Mouse (Mus musculus) heart, postnatal 0 days (tissue): ENCODE data around the gene Tex44. TPM values are rescaled to one million over a fixed set of nuclear protein-coding genes. Genes with fewer than 3 reads are reported as not detected.

Experiments used
- ATAC-seq: fragments of 200-750 bp; cut with Nextera tagmentation; 2 replicates; pipeline ENCODE4 v1.8.0; 2017; ENCODE audit warnings: low read depth, moderate number of reproducible peaks, moderate library complexity; ENCODE audit not compliant: insufficient read depth
- DNase-seq: peaks from one replicate; pipeline ENCODE4 v3.0.0-alpha.2; 2016; ENCODE audit warnings: low spot score
- H3K27ac ChIP-seq: fragments of 300-500 bp; sonication (generic); 2 replicates; pipeline ENCODE4 v1.5.1; 2014; ENCODE audit warnings: low read depth, mild to moderate bottlenecking
- H3K27me3 ChIP-seq: fragments of 300-500 bp; sonication (generic); 2 replicates; pipeline ENCODE4 v1.6.1; 2014; ENCODE audit warnings: low read length, mixed read lengths; ENCODE audit not compliant: control insufficient read depth, insufficient read depth
- H3K36me3 ChIP-seq: fragments of 300-500 bp; sonication (generic); replicated peaks from 2 replicates; pipeline ENCODE4 v1.6.1; 2014; ENCODE audit warnings: low read length, mixed read lengths; ENCODE audit not compliant: control insufficient read depth, insufficient read depth
- H3K4me1 ChIP-seq: fragments of 300-500 bp; sonication (generic); 2 replicates; pipeline ENCODE4 v1.6.1; 2014; ENCODE audit warnings: antibody characterized with exemption; ENCODE audit not compliant: control insufficient read depth, insufficient read depth
- H3K4me2 ChIP-seq: fragments of 300-500 bp; sonication (generic); 2 replicates; pipeline ENCODE4 v1.6.1; 2014; ENCODE audit warnings: low read depth, mild to moderate bottlenecking, low read length, moderate library complexity
- H3K4me3 ChIP-seq: fragments of 300-500 bp; sonication (generic); 2 replicates; pipeline ENCODE4 v1.5.1; 2014; ENCODE audit warnings: low read depth, low read length
- H3K9ac ChIP-seq: fragments of 300-500 bp; sonication (generic); replicated peaks from 2 replicates; pipeline ENCODE4 v1.6.1; 2014; ENCODE audit warnings: low read depth, low read length, mixed read lengths
- H3K9me3 ChIP-seq: fragments of 300-500 bp; sonication (generic); replicated peaks from 2 replicates; pipeline ENCODE4 v1.6.1; 2016; ENCODE audit warnings: low read length; ENCODE audit not compliant: control insufficient read depth
- CTCF ChIP-seq: IDR thresholded peaks from 2 replicates; pipeline ENCODE4 v1.5.1; 2016; ENCODE audit warnings: antibody characterized with exemption, control low read depth, low read depth
- EP300 ChIP-seq: IDR thresholded peaks from 2 replicates; pipeline ENCODE4 v1.6.1; 2016; ENCODE audit warnings: antibody characterized with exemption, low read depth
- WGBS: fragments of 180-500 bp; shearing (Covaris S2); extraction: QIAGEN DNeasy Blood & Tissue Kit; methylation state at CpG from one replicate; pipeline ENCODE4 v1.1.7; 2014; 5-methylcytosine and 5-hydroxymethylcytosine counted together
- polyA plus RNA-seq: library from polyadenylated mRNA; unstranded; fragments of >200 nt; fragmentation: Nextera tagmentation; extraction: Ambion mirVana; gene quantifications from 2 replicates; pipeline ENCODE4 v1.2.1, GENCODE M21; 2015
- total RNA-seq: library from RNA; depleted of rRNA; stranded (reverse); fragments of >200 nt; gene quantifications from 2 replicates; pipeline ENCODE4 v1.2.3, GENCODE M21; 2014; ENCODE audit warnings: low replicate concordance

Tex44 gene
- total and polyA plus RNA-seq, 2 experiments from 2014 or later, result not detected

DNA sequence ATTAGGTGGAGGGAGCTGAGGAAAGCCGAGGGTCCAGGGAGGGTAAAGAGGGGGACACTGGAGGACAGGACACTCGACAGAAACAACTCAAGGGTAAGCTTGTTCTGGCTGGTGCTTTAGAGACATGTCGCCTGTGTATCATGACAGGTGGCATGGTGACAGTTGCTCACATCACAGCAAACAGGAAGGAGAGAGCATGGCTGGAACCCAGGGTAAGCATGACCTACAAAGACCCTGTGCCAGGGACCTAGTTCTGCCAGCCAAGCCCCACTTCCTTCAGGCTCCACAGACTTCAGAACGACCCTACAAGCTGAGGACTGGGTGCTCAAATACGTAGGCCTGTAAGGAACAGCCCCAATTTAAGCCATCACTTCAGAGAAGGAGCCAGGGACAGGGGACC lies 2.2 kb upstream of the Tex44 start:
- ATAC-seq (no peak), DNase-seq (no peak)
- WGBS, result 60% methylated on average over 5 of the region's 5 CpGs

DNA sequence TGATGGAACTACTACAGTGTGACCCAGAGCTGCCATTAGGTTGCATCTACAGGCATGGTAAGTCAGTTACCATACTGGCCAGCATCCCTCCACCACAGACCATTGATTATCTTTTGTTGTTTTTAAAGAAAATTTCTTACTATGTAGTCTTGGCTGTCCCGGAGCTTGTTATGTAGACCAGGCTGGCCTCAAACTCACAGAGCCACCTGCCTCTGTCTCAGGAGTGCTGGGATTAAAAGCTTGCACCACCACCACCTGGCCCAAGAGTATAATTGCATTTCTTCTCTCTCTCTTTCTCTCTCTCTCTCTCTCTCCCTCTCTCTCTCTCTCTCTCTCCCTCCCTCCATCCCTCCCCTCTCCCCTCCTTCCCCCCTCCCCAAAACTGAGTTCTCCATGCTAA lies 1.8 kb upstream of the Tex44 start:
- peaks cover 7% of the 10 kb centered on the region; the same call in 1 of the 2 replicates for H3K4me1 ChIP-seq
- no peaks in the 10 kb centered on the region for H3K27me3 ChIP-seq
- H3K9me3 ChIP-seq, result no peaks in the 10 kb centered on the region
- DNase-seq, result no peak
- no peak overlapping the region for H3K4me2 ChIP-seq
- WGBS, result 81% methylated on average over 1 of the region's 1 CpGs
- TF ChIP-seq EP300 (no peak), CTCF (no peak)
- H3K27ac ChIP-seq, result peak overlapping the region; percentile 62; the same call in 1 of the 2 replicates
- no peak for ATAC-seq
- no peak overlapping the region for H3K4me3 ChIP-seq
- no peaks in the 10 kb centered on the region for H3K36me3 ChIP-seq
- H3K9ac ChIP-seq, result no peak overlapping the region

More for the DNA sequence above, 2.2 kb upstream of the Tex44 start:
- Histone ChIP-seq H3K4me1 (peaks cover 8% of the 10 kb centered on the region; the same call in 1 of the 2 replicates), H3K9ac (no peak overlapping the region), H3K4me2 (no peak overlapping the region), H3K9me3 (no peaks in the 10 kb centered on the region), H3K36me3 (no peaks in the 10 kb centered on the region), H3K4me3 (no peak overlapping the region), H3K27me3 (no peaks in the 10 kb centered on the region), H3K27ac (peak overlapping the region; percentile 62; the same call in 1 of the 2 replicates)
- TF ChIP-seq CTCF (no peak), EP300 (no peak)

DNA sequence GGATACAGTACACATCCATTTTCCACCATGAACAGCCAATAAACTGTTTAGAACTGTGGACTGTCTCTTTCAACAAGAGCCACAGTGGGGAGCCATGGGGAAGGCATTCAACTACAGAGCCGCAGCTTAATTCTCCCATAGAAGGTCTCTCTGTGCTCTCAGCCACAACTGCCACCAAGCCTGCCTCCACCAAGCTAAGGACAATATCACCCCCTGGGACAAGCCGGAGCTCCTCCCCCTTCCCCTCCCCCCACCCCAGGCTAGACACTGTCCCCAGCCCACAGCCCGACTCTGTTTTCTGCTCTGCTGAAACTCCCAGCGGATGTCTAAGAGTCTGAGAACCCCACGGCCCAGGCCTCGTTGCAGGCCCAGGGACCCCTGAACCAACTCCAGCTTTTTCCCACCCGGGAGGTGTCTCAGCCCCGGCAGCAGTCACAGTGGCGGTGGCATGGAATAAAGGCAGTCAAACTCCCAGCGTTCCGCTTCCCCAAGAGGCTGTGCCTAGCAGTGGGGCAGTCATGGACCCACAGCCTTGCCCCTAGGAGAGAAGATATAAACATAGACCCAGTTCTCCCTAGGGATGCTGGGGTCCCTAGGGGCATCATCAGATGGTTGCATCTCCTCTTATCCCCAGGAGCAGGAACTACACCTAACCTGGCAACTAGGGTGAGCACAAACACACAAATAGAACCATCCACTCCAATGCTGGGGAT lies 1.1 kb upstream of the Tex44 start:
- DNase-seq (no peak), ATAC-seq (peak; percentile 27; the same call in 1 of the 2 replicates)
- Histone ChIP-seq H3K27ac (peak overlapping the region; percentile 15; the same call in 1 of the 2 replicates), H3K4me3 (no peak overlapping the region), H3K27me3 (no peaks in the 10 kb centered on the region), H3K36me3 (no peaks in the 10 kb centered on the region), H3K4me2 (no peak overlapping the region), H3K4me1 (peaks cover 7% of the 10 kb centered on the region; the same call in 1 of the 2 replicates), H3K9me3 (no peaks in the 10 kb centered on the region), H3K9ac (no peak overlapping the region)
- WGBS, result 37% methylated on average over 11 of the region's 11 CpGs
- TF ChIP-seq CTCF (no peak), EP300 (no peak)

DNA sequence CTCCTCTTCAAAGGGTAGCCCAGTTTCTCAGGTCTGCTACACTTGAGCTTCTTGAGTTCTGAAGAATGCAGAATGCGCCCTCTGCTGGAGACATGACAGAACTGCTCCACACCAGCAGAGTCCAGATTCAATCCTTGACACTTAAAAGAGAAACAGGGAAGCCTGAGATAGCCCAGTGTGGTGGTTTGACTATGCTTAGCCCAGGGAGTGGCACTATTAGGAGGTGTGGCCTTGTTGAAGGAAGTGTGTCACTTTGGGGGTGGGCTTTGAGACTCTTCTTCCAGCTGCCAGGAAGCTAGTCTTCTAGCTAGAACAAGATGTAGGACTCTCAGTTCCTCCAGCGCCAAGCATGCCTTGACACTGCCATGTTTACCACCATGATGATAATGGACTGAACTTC lies 3.9 kb downstream of the Tex44 start:
- DNase-seq (peak; percentile 61), ATAC-seq (no peak)
- TF ChIP-seq EP300, result no peak
- TF ChIP-seq CTCF, result peak; percentile 89
- no peak overlapping the region for H3K4me3 ChIP-seq
- no peaks in the 10 kb centered on the region for H3K27me3 ChIP-seq
- H3K4me1 ChIP-seq, result peaks cover 15% of the 10 kb centered on the region
- no peak overlapping the region for H3K27ac ChIP-seq
- H3K9me3 ChIP-seq, result no peaks in the 10 kb centered on the region
- H3K36me3 ChIP-seq, result no peaks in the 10 kb centered on the region
- WGBS, result 42% methylated on average over 2 of the region's 2 CpGs
- H3K9ac ChIP-seq, result no peak overlapping the region
- H3K4me2 ChIP-seq, result no peak overlapping the region

DNA sequence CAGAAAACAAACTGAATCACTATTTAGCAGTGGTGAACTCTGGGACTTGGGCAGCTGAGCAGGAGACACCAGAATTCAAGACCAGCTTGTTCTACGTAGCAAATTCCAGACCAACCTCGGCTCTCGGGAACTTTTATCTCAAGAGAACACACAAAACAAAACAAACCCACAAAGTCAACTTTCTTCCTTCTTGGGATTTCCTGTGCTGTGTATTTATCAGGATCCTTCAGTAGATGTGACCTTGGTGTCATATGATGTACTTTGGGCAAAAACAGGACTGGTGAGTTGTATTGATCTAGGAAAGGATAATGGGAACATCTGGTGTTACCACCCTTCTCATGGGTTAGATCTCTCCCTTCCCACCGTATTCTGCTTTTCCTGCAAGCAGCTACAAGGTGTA lies 6.6 kb downstream of the Tex44 start:
- Histone ChIP-seq H3K27ac (peak overlapping the region; percentile 99; the same call in 1 of the 2 replicates), H3K9ac (no peak overlapping the region), H3K9me3 (no peaks in the 10 kb centered on the region), H3K4me2 (no peak overlapping the region), H3K36me3 (no peaks in the 10 kb centered on the region), H3K27me3 (no peaks in the 10 kb centered on the region), H3K4me3 (no peak overlapping the region), H3K4me1 (peaks cover 28% of the 10 kb centered on the region)
- WGBS, result 51% methylated on average over 4 of the region's 4 CpGs
- no peak for ATAC-seq
- TF ChIP-seq CTCF (no peak), EP300 (no peak)
- DNase-seq, result no peak
